Mouse (Mus musculus) large intestine, adult 2 months (tissue): ENCODE measurements at regions not wholly inside any gene's neighbourhood (a gene's known extent, or its start where the extent isn't known, plus 50 kb on each side); places are given as distances from the start of the nearest gene placed in this dataset.

ENCODE experiments used
- DNase-seq: peaks from one replicate; pipeline ENCODE4 v3.0.0-alpha.2; 2012; ENCODE audit warnings: low read depth, low spot score
- WGBS: fragments of 180-500 bp; shearing (Covaris S2); methylation state at CpG from one replicate; pipeline ENCODE4 v1.1.7; 2018; 5-methylcytosine and 5-hydroxymethylcytosine counted together

DNA sequence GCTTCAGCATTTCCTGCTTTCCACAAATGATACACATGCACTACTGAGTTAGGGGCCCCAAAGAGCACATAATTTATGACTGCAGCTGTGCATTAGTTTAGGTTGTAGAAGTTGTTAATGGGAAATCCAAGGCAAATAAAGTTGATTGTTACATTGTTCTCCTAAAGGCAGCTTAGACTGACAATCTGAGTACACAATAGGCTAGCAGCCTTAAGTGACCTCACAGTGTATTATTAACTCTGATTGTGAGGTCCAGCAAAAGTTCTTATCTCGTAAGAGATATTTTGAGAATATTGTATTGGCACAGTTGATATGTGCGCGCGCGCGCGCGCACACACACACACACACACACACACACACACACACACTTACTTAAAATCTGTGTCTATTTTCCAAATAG, 70.5 kb upstream of the Yae1d1 start:
- WGBS, result 57% methylated on average over 8 of the region's 8 CpGs
- no peak for DNase-seq

DNA sequence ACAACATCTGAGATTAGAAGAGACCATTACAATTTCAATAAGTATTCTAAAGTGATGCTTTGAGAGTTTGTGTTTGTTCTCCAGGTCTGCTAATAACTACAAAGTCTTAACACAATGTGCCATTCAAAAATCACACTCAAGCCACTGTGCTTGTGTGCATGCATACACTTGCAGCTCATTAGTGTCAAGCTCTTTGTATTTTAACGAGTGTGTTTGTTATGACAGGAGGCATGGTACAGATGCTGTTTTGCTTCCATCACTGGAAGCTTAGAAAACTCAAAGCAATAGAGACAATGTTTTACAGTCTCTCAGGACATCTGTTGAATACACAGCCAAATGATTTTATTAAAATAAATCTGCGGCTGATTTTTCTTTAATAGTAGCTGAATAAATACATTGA, 67.1 kb upstream of the Yae1d1 start:
- 75% methylated on average over 2 of the region's 2 CpGs for WGBS
- DNase-seq, result no peak

DNA sequence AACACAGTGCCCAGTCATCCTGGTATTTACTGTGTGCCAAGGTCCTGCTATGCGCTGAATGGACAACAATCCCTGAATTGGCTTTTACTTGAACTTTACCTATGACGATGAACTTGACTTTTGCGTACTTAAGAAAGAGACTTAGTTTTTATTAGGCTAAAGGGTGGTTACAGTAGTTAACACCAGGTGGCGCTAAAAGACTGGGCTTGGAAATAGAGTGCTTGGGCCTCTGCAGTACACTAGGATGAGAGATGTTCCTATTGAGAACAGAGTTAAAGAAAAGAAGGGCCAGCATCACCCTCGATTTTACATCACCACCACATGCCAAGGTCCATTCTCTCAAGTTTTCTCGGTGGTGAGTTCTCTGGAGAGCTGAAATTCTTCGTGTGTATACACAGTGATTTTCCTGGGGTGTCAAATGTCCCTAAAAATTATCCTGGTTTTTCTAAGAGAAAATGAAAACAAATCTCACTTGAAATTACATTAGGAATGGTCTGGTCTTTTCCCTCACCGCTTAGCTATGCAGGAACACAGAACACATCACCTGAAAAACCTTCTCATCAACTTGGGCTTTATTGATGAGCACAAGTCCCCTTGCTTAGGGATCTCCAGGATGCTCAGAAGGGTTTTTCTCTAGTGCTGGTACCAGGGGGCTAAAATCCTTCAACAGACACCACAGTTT, 64.2 kb upstream of the Yae1d1 start:
- DNase-seq, result peak; percentile 53
- 17% methylated on average over 8 of the region's 8 CpGs for WGBS

DNA sequence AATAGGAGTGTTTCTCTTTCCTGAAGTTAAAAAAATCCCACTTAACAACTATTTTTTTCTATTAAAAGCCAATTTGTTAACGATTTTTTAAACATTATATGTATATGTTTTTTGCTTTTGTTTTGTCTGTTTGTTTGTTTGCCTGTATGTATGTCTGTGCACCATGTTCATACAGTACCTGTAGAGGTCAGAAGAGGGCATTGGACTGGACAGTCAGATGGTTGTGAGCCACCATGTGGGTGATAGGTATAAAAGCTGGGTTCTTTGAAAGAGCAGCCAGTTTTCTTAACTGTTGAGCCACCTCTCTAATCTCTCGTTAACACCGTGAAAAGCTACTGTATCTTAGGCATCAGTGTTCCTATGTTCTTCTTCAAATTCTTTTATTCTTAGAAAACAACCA, 63.7 kb upstream of the Yae1d1 start:
- 48% methylated on average over 3 of the region's 3 CpGs for WGBS

DNA sequence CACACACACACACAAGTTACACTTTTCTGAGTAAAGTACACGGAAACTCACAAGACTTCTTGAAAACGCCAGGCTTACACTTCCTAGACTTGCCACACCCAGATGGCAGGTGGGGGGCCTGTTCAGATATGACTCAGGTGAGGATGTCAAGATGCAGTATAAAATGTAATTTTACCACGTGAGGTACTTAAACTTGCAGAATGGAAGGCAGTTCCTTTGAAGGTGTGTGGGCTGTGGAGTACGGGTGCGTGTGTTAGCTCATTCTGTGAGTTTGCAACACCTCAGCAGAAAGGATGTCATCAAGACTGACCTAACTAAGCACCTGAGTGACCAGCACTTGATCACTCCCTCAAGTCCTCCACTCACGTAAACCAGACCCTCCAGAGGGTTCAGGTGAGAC, 50.0 kb upstream of the Yae1d1 start:
- DNase-seq, result no peak
- WGBS, result 62% methylated on average over 6 of the region's 6 CpGs

More for the DNA sequence above, 63.7 kb upstream of the Yae1d1 start:
- DNase-seq, result no peak
